ENCODE assay signal across 8 mouse cellular contexts in genomic region chr17:47629717-47630677, GRCm38 (mm10). TPM values are rescaled to one million over a fixed set of nuclear protein-coding genes. Genes with fewer than 3 reads are reported as not detected.
DNase-seq lines count a peak whose midpoint lies in the region; ATAC-seq and TF ChIP-seq lines count a peak whose summit lies in the region.

No protein-coding gene starts in this region.

- H3K4me3 ChIP-seq in E14TG2a.4 (replicated peaks; ENCODE audit: low read length) = peak overlapping the region; percentile 87
- H3K4me3 ChIP-seq in embryonic facial prominence, embryonic 11.5 days (ENCODE audit: low read depth, low read length) = peak overlapping the region; percentile 71
- peak overlapping the region; percentile 75 for H3K4me3 ChIP-seq in heart, embryonic 12.5 days
- H3K4me3 ChIP-seq in lung, postnatal 0 days (ENCODE audit: low read depth, low read length) = peak overlapping the region; percentile 87

- ATAC-seq in embryonic facial prominence, embryonic 11.5 days (replicated peaks; ENCODE audit: insufficient number of reproducible peaks, low FRiP score, low TSS enrichment, low read depth) = peak; percentile 54
- peak; percentile 74 for ATAC-seq in heart, embryonic 12.5 days (ENCODE audit: insufficient number of reproducible peaks, low FRiP score)
- peak; percentile 60 for ATAC-seq in lung, postnatal 0 days

- no peak for TF ChIP-seq CTCF in E14TG2a.4 (conservative IDR thresholded peaks at IDR 0.05; ENCODE audit: low read length)
- TF ChIP-seq CTCF in lung, postnatal 0 days (IDR thresholded peaks at IDR 0.05) = peak; percentile 14; the same call in 1 of the 2 replicates

- peak; percentile 61 for DNase-seq in A20 (ENCODE audit: low read depth, low spot score)
- peak; percentile 7 for DNase-seq in embryonic facial prominence, embryonic 11.5 days (ENCODE audit: low spot score)
- DNase-seq in kidney, postnatal 25 days = peak; percentile 34 to 59
- DNase-seq in lung, postnatal 0 days (ENCODE audit: low spot score) = no peak
- DNase-seq in right cerebral cortex, postnatal 10 days (ENCODE audit: low spot score in 2 of 2) = peak; percentile 68 to 78
- no peak for DNase-seq in retina, postnatal 1 day

- WGBS in embryonic facial prominence, embryonic 11.5 days = under 1% methylated on average over 60 of the region's 61 CpGs
- WGBS in heart, embryonic 12.5 days = under 1% methylated on average over 60 of the region's 61 CpGs
- WGBS in lung, postnatal 0 days = 2% methylated on average over 56 of the region's 61 CpGs

- H3K9ac ChIP-seq in embryonic facial prominence, embryonic 11.5 days (replicated peaks; ENCODE audit: low read length) = peak overlapping the region; percentile 78
- peak overlapping the region; percentile 89 for H3K9ac ChIP-seq in heart, embryonic 12.5 days
- peak overlapping the region; percentile 54 for H3K9ac ChIP-seq in lung, postnatal 0 days (replicated peaks; ENCODE audit: low read depth)

- no peaks in the 10 kb centered on the region for H3K9me3 ChIP-seq in E14TG2a.4 (ENCODE audit: low read length)
- no peaks in the 10 kb centered on the region for H3K9me3 ChIP-seq in embryonic facial prominence, embryonic 11.5 days (replicated peaks; ENCODE audit: control insufficient read depth, low read length)
- H3K9me3 ChIP-seq in heart, embryonic 12.5 days (replicated peaks) = no peaks in the 10 kb centered on the region
- no peaks in the 10 kb centered on the region for H3K9me3 ChIP-seq in lung, postnatal 0 days (ENCODE audit: low read length)

- peak overlapping the region; percentile 88 for H3K27ac ChIP-seq in embryonic facial prominence, embryonic 11.5 days (replicated peaks; ENCODE audit: low read depth, low read length)
- H3K27ac ChIP-seq in heart, embryonic 12.5 days (ENCODE audit: poor library complexity, severe bottlenecking) = peak overlapping the region; percentile 86
- peak overlapping the region; percentile 77 for H3K27ac ChIP-seq in lung, postnatal 0 days (ENCODE audit: low read length)

- peak overlapping the region; percentile 88 for H3K4me2 ChIP-seq in embryonic facial prominence, embryonic 11.5 days (ENCODE audit: low read depth, low read length)
- peak overlapping the region; percentile 99 for H3K4me2 ChIP-seq in heart, embryonic 12.5 days
- peak overlapping the region; percentile 98 for H3K4me2 ChIP-seq in lung, postnatal 0 days (replicated peaks; ENCODE audit: low read depth, low read length)

- H3K4me1 ChIP-seq in E14TG2a.4 (replicated peaks; ENCODE audit: low read depth, low read length) = peaks cover 33% of the 10 kb centered on the region
- H3K4me1 ChIP-seq in embryonic facial prominence, embryonic 11.5 days (ENCODE audit: control insufficient read depth, insufficient read depth, low read length) = no peaks in the 10 kb centered on the region
- H3K4me1 ChIP-seq in heart, embryonic 12.5 days (replicated peaks) = peaks cover 30% of the 10 kb centered on the region
- peaks cover 6% of the 10 kb centered on the region for H3K4me1 ChIP-seq in lung, postnatal 0 days (ENCODE audit: insufficient read depth, low read depth, low read length)

- H3K27me3 ChIP-seq in E14TG2a.4 (ENCODE audit: insufficient read depth, low read length) = peaks cover 11% of the 10 kb centered on the region
- H3K27me3 ChIP-seq in embryonic facial prominence, embryonic 11.5 days (ENCODE audit: control insufficient read depth, insufficient read depth, low read length) = no peaks in the 10 kb centered on the region
- no peaks in the 10 kb centered on the region for H3K27me3 ChIP-seq in heart, embryonic 12.5 days (replicated peaks)
- H3K27me3 ChIP-seq in lung, postnatal 0 days (replicated peaks; ENCODE audit: insufficient read depth, low read length) = no peaks in the 10 kb centered on the region

- peaks cover 25% of the 10 kb centered on the region for H3K36me3 ChIP-seq in E14TG2a.4 (ENCODE audit: insufficient read depth, low read length)
- H3K36me3 ChIP-seq in embryonic facial prominence, embryonic 11.5 days (replicated peaks; ENCODE audit: control insufficient read depth, insufficient read depth, low read depth, low read length) = peaks cover under 1% of the 10 kb centered on the region
- H3K36me3 ChIP-seq in heart, embryonic 12.5 days = peaks cover 17% of the 10 kb centered on the region
- H3K36me3 ChIP-seq in lung, postnatal 0 days (ENCODE audit: insufficient read depth, low read length) = no peaks in the 10 kb centered on the region; the same call in 1 of the 2 replicates

- TF ChIP-seq EP300 in lung, postnatal 0 days (IDR thresholded peaks at IDR 0.05) = no peak

RNA-seq across cellular contexts. Expression of gene Usp49, which starts 0.5 kb away (rescaled TPM):
- polyA plus RNA-seq in embryonic facial prominence, embryonic 11.5 days (2014; fragmentation: Nextera tagmentation; extraction: Ambion mirVana) = 4.3 and 5.2 TPM in 2 replicates
- 3.5 and 4.8 TPM in 2 replicates for polyA plus RNA-seq in heart, embryonic 12.5 days (2016; fragmentation: Nextera tagmentation; extraction: Ambion mirVana)
- polyA plus RNA-seq in lung, postnatal 0 days (2015; fragmentation: Nextera tagmentation; extraction: Ambion mirVana) = 3.3 and 4.1 TPM in 2 replicates

RNA-seq across cellular contexts. Expression of gene Gm20517, which starts 18.6 kb away (rescaled TPM):
- 0.98 and 1.9 TPM in 2 replicates for polyA plus RNA-seq in embryonic facial prominence, embryonic 11.5 days (2014; fragmentation: Nextera tagmentation; extraction: Ambion mirVana)
- 1.3 and 2.7 TPM in 2 replicates for polyA plus RNA-seq in heart, embryonic 12.5 days (2016; fragmentation: Nextera tagmentation; extraction: Ambion mirVana)
- polyA plus RNA-seq in lung, postnatal 0 days (2015; fragmentation: Nextera tagmentation; extraction: Ambion mirVana) = 0.64 and 1.4 TPM in 2 replicates

RNA-seq across cellular contexts. Expression of gene Med20, which starts 18.6 kb away (rescaled TPM):
- polyA plus RNA-seq in embryonic facial prominence, embryonic 11.5 days (2014; fragmentation: Nextera tagmentation; extraction: Ambion mirVana) = 47.1 and 48.0 TPM in 2 replicates
- polyA plus RNA-seq in heart, embryonic 12.5 days (2016; fragmentation: Nextera tagmentation; extraction: Ambion mirVana) = 27.8 and 30.0 TPM in 2 replicates
- polyA plus RNA-seq in lung, postnatal 0 days (2015; fragmentation: Nextera tagmentation; extraction: Ambion mirVana) = 31.6 and 32.8 TPM in 2 replicates

RNA-seq across cellular contexts. Expression of gene Bysl, which starts 18.7 kb away (rescaled TPM):
- polyA plus RNA-seq in embryonic facial prominence, embryonic 11.5 days (2014; fragmentation: Nextera tagmentation; extraction: Ambion mirVana) = 30.4 and 31.4 TPM in 2 replicates
- 24.7 and 27.8 TPM in 2 replicates for polyA plus RNA-seq in heart, embryonic 12.5 days (2016; fragmentation: Nextera tagmentation; extraction: Ambion mirVana)
- 9.9 and 10.4 TPM in 2 replicates for polyA plus RNA-seq in lung, postnatal 0 days (2015; fragmentation: Nextera tagmentation; extraction: Ambion mirVana)

RNA-seq across cellular contexts. Expression of gene Tomm6, which starts 58.2 kb away (rescaled TPM):
- 394 and 398 TPM in 2 replicates for polyA plus RNA-seq in embryonic facial prominence, embryonic 11.5 days (2014; fragmentation: Nextera tagmentation; extraction: Ambion mirVana)
- 352 and 355 TPM in 2 replicates for polyA plus RNA-seq in heart, embryonic 12.5 days (2016; fragmentation: Nextera tagmentation; extraction: Ambion mirVana)
- 303 and 324 TPM in 2 replicates for polyA plus RNA-seq in lung, postnatal 0 days (2015; fragmentation: Nextera tagmentation; extraction: Ambion mirVana)

Comparison
In these comparisons a context has a peak if more than half of its experiments do, and no peak if none do; other contexts are left out.
1. DNase-seq: peak in A20 (single experiment), embryonic facial prominence, embryonic 11.5 days (single experiment), kidney, postnatal 25 days (2 of 2) and right cerebral cortex, postnatal 10 days (2 of 2); none in lung, postnatal 0 days (single experiment) and retina, postnatal 1 day (single experiment).
2. Peak in every context shown above with its lines, with median percentiles within 50 percentile points of each other: H3K4me3 ChIP-seq, ATAC-seq, H3K27ac ChIP-seq, H3K4me2 ChIP-seq and H3K9ac ChIP-seq.